Mouse (Mus musculus): Measurements from ENCODE around the gene Sys1.

DNA sequence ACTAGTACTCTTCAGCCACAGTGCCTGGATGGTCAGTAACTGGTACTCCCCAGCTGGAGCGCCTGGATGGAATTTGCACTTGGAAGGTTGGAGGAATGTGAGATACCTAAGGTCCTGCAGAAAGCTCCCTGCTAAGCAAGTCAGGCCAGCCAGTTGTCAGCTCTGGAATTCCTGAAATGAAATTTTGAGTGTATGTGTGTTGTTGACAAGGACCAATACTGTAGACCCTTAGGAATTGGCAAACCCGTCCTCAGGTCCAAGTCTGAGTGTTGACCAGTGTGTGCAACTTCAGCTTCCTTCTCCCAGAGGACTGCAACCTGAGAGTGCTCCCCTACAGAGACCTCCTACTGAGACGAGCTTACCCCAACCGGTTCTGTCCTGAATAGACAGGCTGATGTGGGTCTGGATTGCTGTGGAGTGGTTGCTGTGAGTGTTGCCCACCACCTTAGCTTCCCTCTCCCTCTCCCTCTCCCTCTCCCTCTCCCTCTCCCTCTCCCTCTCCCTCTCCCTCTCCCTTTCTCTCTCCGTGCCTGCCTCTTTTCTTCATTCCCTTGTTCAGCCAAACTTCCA is 53.9 kb downstream of the Sys1 start:
- TF ChIP-seq GATA1 (IDR thresholded peaks at IDR 0.05; ENCODE audit: low read length) (no peak), TAL1 (IDR thresholded peaks at IDR 0.05; ENCODE audit: low read length) (no peak)
